8 mouse cellular contexts compared by ENCODE assay signal in genomic region chr13:38992529-38992928, GRCm38 (mm10). TPM values are rescaled to one million over a fixed set of nuclear protein-coding genes. Genes with fewer than 3 reads are reported as not detected.
DNase-seq lines count a peak whose midpoint lies in the region; ATAC-seq and TF ChIP-seq lines count a peak whose summit lies in the region.

No protein-coding gene starts in this region.

- H3K4me3 ChIP-seq in hindbrain, embryonic 10.5 days = no peak overlapping the region
- H3K4me3 ChIP-seq in hindbrain, embryonic 12.5 days = no peak overlapping the region
- H3K4me3 ChIP-seq in ES-E14 (ENCODE audit: insufficient read depth in 1 of 2, low read depth in 1 of 2, low read length in 2 of 2, poor library complexity in 1 of 2, severe bottlenecking in 1 of 2) = no peak overlapping the region

- 41% methylated on average over 5 of the region's 5 CpGs for WGBS in hindbrain, embryonic 10.5 days
- WGBS in hindbrain, embryonic 12.5 days = 28% methylated on average over 5 of the region's 5 CpGs

- peak; percentile 26 for DNase-seq in hindbrain, embryonic 10.5 days (ENCODE audit: low spot score)
- DNase-seq in ES-E14 (ENCODE audit: low read depth, low spot score) = no peak
- DNase-seq in cerebellum, adult 8-10 months = peak; percentile 5
- DNase-seq in frontal cortex, postnatal 14 days (ENCODE audit: low spot score in 2 of 2) = peak; percentile 17 to 40
- DNase-seq in left cerebral cortex, postnatal 14 days (ENCODE audit: low spot score in 2 of 2) = peak; percentile 59 to 71
- DNase-seq in right cerebral cortex, postnatal 14 days = peak; percentile 35
- DNase-seq in c-Kit-positive CD71-positive TER-119-positive erythroid progenitor cells, embryonic 14.5 days (ENCODE audit: low spot score) = no peak

- H3K27me3 ChIP-seq in hindbrain, embryonic 10.5 days (ENCODE audit: insufficient read depth, poor library complexity, severe bottlenecking) = no peaks in the 10 kb centered on the region
- H3K27me3 ChIP-seq in hindbrain, embryonic 12.5 days = no peaks in the 10 kb centered on the region

- no peak overlapping the region for H3K27ac ChIP-seq in hindbrain, embryonic 10.5 days
- no peak overlapping the region for H3K27ac ChIP-seq in hindbrain, embryonic 12.5 days
- no peak overlapping the region for H3K27ac ChIP-seq in ES-E14 (ENCODE audit: insufficient read depth, low read depth, low read length, poor library complexity, severe bottlenecking)

- H3K9ac ChIP-seq in hindbrain, embryonic 12.5 days = no peak overlapping the region
- H3K9ac ChIP-seq in ES-E14 (ENCODE audit: insufficient read depth, low read depth, low read length, poor library complexity, severe bottlenecking) = no peak overlapping the region

- in situ Hi-C loops in ES-E14 (cut with MboI; ENCODE audit: low sequenced_read_pairs in 2 of 2, unreplicated experiment in 2 of 2) = no loop called here

- H3K4me1 ChIP-seq in hindbrain, embryonic 10.5 days (replicated peaks) = no peaks in the 10 kb centered on the region
- no peaks in the 10 kb centered on the region for H3K4me1 ChIP-seq in hindbrain, embryonic 12.5 days
- H3K4me1 ChIP-seq in ES-E14 (ENCODE audit: control insufficient read depth in 2 of 2, insufficient read depth in 2 of 2, low read length in 2 of 2, poor library complexity in 1 of 2) = no peaks in the 10 kb centered on the region

- H3K4me2 ChIP-seq in hindbrain, embryonic 12.5 days (replicated peaks) = no peak overlapping the region

- H3K9me3 ChIP-seq in hindbrain, embryonic 10.5 days = no peaks in the 10 kb centered on the region
- no peaks in the 10 kb centered on the region for H3K9me3 ChIP-seq in hindbrain, embryonic 12.5 days (replicated peaks)
- H3K9me3 ChIP-seq in ES-E14 (ENCODE audit: control insufficient read depth, insufficient read depth, low read depth, low read length) = no peaks in the 10 kb centered on the region

- intact Hi-C loops in left cerebral cortex, postnatal 14 days (cut with DNase I) = loop anchor here (10.0 kb wide), 2 partner anchors 192 to 1762 kb away; no protein-coding TSS in a partner anchor

- no peak for ATAC-seq in hindbrain, embryonic 12.5 days (ENCODE audit: low FRiP score)

- H3K36me3 ChIP-seq in hindbrain, embryonic 10.5 days = no peaks in the 10 kb centered on the region
- no peaks in the 10 kb centered on the region for H3K36me3 ChIP-seq in hindbrain, embryonic 12.5 days
- no peaks in the 10 kb centered on the region for H3K36me3 ChIP-seq in ES-E14 (ENCODE audit: control insufficient read depth, insufficient read depth, low read length, poor library complexity, severe bottlenecking)

TF ChIP-seq in ES-E14, 5 proteins besides CTCF, POLR2A, EP300 and RAD21:
- no peak for TF ChIP-seq HCFC1 (IDR thresholded peaks at IDR 0.05; ENCODE audit: borderline replicate concordance, insufficient read depth, low read length)
- 0 out of 2 replicates have a peak, but pooled peaks have one; percentile 17 for TF ChIP-seq ZC3H11A (IDR thresholded peaks at IDR 0.05; ENCODE audit: borderline replicate concordance, low read depth, low read length)

RNA-seq across cellular contexts. Expression of gene Slc35b3, which starts 31.9 kb away (rescaled TPM):
- 25.3 and 26.8 TPM in 2 replicates for polyA plus RNA-seq in hindbrain, embryonic 10.5 days (2016; fragmentation: Nextera tagmentation; extraction: Ambion mirVana)
- polyA plus RNA-seq in hindbrain, embryonic 12.5 days (2016; fragmentation: Nextera tagmentation; extraction: Ambion mirVana) = 32.4 and 36.3 TPM in 2 replicates
- 20.3 and 23.0 TPM in 2 replicates for total RNA-seq in ES-E14 (2012; rRNA removed)
- 10 to 100 TPM; 19.1 to 19.2 TPM for total RNA-seq in left cerebral cortex, postnatal 14 days (2021)

Comparison
In these comparisons a context has a peak if more than half of its experiments do, and no peak if none do; other contexts are left out.
1. DNase-seq: peak in hindbrain, embryonic 10.5 days (single experiment), cerebellum, adult 8-10 months (single experiment), frontal cortex, postnatal 14 days (2 of 2), left cerebral cortex, postnatal 14 days (2 of 2) and right cerebral cortex, postnatal 14 days (single experiment); none in ES-E14 (single experiment) and c-Kit-positive CD71-positive TER-119-positive erythroid progenitor cells, embryonic 14.5 days (single experiment).